Mouse (Mus musculus) lung, postnatal 10 days (tissue): ENCODE data around the gene Cdyl.
A peak's percentile ranks its signal among the peaks of the same experiment; 100 is the strongest.
"Not testable (repeated sequence)": the region's sequence is repeated elsewhere in the genome, so short reads cannot be mapped to it uniquely, and the experiment has no call there.

ENCODE experiments used
- DNase-seq: peaks from one replicate; pipeline ENCODE4 v3.0.0; 2021

The Cdyl gene

DNA sequence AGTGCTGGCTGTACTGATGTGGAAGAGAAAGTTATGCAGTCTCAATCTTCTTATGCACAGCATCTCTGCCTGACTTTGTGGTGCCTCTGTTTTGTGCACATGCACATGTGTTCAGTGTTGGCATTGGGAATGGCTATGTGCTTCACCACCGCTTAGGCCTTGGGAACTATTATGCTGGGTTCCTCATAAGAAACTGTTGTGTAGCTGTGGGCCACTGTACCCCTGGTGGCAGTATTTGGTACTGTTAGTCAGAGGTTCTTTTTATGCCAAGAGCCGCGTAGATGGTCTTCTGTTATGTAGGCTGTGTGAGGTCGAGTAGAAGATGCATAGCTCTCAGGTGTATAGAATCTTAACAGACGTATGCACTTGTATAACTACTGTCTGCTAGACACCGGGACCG lies 147.4 kb downstream of the Cdyl start:
- DNase-seq: no peak

DNA sequence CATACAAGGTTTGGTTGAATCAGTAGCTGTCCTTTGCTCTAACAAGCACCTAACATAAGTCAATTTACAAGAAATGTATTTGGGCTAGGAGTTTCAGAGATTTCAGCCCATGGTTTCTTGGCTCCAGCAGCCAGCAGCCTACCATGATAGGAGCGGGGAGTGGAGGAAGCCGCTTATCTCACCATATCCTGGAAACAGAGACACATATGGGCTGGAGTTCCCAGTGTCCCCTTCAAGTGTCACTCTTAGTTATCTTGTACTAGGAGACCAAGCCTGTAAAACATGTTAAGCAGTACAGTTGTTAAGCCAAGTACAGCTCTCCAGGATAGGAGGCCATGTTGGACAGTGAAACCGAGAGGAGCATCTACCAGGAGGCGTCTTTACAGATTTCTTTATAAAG lies 147.9 kb downstream of the Cdyl start:
- DNase-seq: no peak

DNA sequence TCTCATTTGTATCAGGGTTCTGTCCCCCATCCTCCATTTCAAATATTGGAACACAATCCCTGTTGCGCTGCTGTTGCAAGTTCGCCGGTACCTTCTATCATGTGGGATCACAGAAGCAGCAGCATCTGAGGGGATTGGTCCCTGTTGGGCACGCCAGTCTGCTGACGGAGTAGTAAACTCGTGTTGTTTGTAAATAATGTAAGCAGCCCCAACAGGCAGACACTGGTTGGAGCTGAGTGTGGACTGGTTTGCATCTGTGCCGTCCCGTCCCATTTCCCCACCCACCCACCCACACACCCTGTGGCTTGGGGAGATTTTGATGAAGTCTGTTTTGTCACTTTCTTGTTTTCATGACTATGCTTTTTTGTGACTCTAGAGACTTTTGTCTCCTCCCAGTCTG lies 148.3 kb downstream of the Cdyl start:
- DNase-seq: no peak

DNA sequence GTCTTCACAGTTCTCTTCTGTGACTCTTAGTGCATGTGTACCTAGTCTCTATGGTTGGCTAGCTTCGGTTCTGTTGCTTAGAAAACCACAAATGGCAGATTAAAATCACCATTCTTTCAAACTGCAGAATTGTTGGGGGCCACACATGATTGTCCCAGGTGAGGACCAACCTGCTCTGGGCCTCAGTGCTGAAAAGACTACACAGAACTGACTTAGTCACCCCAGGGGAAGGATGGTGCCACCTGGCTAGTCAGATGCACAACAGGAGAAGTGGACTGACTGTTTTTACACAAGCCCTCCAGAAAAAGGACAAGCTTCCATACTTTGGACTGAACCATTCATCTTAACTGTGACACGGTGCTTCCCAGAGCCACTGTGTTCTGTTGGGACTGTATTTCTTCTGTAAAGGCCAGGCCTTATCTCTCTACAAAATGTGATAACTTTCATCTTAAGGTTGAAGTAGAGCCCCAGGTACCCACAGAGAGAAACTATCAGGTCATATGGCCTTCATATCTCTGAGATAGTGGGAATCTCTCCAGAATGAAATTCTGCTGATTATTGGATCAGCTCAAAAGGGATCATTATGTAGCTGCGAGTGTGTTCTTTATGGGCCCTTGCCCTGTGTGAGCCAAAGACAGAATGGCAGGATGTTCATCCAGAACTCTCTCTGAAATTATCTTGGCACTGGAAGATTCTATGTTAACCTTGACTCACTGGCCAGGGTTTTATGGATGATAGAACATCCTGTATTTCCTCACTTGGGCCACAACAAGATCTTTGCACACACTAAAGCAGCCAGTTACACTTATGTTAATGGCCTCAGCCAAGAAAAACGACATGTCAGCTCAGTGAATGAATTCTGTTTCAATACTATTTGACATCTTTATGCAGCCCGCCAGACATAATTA lies 149.9 kb downstream of the Cdyl start:
- DNase-seq: no peak

DNA sequence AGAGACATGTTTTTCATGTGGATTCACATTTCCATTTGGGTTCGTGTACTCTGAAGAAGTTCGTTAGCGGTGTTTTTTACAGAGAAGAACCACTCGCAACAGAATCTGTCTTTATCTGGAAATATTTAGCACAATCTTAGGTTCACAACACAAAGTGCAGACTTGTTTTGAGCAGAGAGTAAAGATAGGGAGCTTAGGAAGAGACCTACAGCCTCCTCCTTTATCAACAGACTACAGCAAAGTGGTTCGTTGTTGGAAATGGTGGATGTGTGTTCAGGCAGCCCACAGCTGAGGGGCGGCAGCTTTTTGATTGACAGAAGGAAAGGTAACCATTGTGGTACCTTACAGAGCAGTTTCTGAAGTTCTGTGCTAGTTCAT lies 150.5 kb downstream of the Cdyl start:
- no peak for DNase-seq

DNA sequence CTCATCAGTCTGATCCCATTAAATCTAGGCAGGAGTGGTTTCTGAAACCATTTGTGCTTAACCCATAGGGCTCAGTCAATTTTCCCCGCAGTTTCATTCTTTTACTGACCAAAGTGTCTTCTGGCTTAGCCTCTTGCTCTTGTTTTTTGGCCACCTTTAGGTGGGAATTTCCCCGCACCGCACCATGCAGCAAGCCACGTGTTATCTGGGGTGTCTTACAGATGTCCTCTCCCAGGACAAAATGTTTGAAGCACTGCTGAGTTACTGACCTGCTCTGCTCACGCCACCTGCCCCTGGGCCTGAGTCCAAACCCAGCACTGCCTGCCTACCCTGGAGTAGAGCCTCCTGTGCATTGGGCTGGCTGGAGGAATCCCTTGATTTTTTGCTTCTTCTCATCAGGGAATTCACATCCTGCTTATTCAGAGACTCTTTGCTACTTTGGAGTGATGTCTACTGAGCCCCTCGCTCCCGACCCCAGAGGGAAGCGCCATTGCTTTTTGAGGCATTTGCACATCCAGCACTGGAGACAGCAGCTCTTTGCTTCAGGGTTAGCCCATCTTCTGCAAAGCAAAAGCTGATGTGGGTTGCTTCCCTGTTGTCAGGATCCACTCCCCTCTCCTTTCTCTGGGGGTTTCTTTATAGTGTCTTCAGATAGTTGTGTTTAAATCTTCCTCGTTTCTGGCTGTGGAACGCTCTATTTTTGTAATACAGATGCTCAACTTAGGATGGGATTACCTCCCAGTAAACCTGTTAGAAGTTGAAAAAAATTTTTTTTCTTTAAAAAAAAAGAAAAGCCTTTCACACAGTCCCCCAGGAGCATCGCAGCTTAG lies 151.9 kb downstream of the Cdyl start:
- no peak for DNase-seq

DNA sequence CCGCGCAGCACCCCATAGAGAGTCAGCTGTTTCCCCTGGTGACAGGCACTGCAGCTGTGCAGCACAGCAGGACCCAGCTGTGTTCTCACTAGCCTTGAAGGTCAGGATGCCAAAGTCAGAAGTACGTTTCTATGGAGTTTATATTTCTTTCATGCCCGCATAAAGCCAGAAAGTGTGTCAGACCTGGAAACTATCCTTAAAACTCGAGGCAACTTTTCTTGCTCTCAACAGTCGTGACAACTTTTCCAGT lies 152.5 kb downstream of the Cdyl start:
- peak; percentile 25 for DNase-seq

DNA sequence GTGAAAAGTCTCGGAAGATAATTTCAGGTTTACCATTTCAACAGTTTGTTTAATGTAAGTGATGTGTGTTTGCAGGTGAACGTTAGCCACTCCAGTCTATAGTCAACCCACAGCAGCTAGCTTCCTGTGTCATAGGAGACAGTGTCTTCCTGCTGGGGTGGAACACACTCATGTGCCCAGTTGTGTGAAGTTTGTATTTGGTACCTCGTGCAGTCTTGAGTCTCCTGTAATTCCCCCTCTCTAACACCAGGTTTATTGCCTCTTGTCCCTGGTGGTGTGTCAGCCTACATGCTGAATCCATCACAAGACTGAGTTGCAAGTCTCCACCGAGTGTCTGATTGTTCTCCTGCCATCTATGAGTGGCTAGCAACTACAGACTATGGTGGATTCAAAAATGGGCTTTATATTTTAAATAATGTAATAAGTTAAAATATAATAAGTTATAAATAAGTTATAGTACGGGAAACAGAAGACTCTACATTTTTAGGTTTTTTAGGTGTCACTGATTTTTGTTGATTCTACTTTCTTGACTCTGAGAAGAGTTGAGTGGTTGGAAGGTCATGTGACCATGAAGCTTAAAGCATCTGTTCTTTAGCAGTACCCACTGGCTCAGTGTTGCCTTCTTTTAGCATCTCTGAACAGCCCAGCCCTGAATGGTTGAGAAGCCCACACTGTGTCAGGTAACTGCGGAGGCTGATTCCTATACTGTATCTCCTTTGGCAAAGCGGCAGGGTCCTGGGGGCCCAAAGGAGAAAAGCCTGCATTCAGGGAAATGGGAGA lies 153.9 kb downstream of the Cdyl start:
- DNase-seq: no peak

DNA sequence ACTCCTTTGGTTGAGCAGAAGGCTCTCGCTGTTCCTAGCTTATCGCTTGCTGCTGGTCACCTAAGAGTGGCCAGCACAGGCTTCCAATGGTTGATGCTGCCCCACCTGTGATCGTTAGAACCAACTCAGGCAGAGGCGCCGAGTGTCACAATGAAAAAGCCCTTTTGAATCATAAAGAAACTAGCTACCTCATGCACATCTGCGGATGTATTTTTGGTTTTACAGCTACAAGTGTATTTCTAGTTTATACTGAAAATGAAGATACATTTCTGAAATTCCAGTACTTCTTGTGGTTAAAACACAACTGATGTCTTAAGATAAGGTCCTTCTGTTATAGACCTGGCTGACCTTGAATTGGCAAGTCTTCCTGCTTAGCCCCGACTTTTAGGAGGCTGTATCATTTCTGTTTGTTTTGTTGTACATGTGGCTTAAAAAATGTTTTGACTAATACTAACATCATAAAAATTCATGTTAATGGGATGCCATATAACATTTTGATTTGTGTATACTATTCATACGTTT lies 155.6 kb downstream of the Cdyl start:
- no peak for DNase-seq

DNA sequence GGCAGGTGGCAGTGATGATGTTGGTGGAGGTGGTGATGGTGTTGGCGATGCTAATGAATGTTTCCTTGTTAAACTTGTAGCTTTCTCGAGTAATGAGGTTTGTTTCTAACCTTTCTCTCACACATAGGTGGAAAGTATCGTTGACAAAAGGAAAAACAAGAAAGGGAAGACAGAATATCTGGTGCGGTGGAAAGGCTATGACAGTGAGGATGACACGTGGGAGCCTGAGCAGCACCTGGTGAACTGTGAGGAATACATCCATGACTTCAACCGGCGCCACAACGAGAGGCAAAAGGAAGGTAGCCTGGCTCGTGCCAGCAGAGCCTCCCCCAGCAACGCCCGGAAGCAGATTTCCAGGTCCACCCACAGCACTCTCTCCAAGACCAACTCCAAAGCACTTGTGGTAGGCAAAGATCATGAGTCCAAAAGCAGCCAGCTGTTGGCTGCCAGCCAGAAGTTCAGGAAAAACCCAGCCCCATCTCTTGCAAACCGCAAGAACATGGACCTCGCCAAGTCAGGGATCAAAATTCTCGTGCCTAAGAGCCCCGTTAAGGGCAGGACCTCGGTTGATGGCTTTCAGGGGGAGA lies 156.2 kb downstream of the Cdyl start:
- peak; percentile 67 for DNase-seq

DNA sequence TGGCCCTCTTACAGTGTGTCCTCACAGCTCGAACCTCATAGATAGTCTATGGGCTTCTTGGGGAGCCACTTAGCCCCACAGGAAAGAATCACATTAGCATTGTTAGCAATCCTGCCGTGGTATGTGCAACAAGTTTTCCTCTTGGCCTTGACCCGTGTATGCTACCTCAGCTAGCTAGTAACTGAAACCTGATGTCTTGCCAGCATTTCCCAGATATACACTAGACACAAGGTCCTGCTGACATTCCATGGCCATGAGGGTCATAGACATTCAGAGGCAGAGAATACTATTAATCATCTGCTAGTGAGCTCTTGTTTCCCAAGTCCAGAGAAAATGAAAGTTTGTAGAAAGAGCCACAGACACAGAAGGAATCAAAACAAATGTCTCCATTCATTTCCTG lies 158.0 kb downstream of the Cdyl start:
- no peak for DNase-seq

DNA sequence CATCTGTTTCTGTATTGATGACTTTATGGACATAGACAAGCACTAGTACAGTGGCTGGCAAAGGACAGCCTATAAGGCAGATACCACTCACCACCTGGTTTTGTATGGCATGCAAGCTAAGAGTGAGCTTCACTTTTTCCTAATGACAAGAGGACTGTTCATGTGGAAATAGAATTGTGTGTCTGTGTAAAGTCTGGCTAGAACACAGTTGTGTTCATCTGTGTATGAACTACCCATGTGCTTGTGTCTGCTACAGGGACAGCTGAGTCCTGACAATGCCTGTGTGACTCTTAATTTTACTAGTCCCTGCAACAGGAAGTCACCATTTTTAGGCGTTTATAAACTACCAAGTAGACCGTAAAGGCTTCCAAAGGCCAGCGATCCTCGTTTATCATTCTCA lies 158.4 kb downstream of the Cdyl start:
- no peak for DNase-seq

DNA sequence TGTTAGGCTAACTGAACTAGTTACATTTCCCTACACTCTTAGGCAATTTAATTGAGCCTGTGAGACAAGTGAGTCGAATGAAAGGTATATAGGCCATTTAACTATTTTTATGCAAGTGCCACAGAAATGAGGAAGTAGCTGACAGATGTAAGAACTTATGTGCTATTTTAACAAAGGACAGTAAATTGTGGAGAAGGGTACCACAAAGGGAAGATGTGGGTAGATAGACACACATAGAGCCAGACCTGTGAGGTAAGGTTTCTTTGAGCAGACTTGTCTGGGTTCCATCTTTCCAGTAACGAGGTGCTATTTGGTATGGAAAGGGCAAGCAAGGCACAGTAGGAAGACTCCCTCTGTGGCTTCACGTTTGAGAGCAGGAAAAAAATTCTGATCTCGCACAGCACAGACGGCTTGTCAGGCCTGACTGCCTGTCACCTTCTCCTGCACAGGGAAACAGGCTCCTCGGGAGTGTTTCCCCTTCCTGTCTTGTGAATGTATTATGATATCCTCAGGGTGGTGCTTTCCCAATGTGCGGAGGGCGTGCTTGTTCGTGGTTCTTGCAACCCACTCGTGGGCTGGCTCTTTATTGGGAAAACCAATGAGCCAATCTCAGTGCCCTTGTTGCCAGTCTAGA lies 162.3 kb downstream of the Cdyl start:
- no peak for DNase-seq

DNA sequence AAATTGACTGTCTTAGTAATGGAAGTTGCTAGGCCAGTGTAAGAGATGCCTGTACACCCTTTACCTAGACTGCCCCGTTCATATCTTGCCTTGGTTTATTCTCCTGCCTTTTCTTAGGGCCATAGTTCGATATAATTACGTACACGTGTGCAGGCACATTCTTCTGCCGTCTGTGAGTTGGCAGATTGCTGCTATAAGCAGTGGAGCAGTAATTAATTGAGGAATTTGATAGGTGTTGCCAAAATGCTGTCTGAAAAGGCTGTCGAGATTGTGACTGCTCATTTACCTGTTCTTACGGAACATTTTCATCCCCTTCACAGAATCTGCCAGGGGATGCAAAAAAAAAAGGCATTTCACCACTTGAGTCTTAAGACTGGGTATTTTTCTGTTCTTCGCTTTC lies 163.2 kb downstream of the Cdyl start:
- DNase-seq: no peak

DNA sequence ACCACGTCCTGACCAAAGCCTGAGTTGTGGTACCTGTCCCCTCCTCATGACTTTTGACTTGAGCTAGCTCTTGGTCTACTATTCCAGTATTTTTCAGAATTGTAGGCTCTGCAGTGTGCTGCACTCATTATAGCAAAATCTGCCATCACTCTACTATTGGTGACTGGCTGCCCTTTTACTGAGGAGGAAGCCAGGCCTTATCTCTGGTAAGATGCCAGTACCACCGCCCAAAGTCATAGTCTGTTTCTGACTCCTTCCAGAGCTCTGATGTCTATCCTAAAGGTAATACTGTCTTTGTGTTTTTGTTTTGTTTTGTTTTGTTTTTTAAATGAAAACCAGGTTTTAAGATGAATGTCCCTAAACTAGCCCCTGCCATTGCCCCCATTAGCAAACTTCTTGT lies 166.0 kb downstream of the Cdyl start:
- DNase-seq: no peak

DNA sequence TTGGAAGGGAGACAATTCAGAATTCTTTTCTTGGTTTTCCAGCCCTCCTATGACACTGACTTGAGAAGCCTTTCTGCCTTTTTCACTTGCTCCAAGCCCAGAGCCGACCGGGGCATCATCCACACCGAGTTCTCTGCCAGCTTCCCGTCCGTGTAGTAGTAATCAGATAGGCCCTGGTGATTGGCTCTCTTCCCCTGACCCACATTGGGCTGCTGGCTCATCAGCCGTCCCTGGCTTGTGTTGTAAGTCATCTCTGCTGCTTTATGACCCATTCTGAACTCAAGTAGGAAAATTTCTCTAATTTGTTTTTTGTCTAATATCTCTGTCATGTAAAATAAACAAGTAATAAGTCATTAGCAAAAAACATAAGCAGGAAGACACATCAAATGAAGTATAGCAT lies 173.0 kb downstream of the Cdyl start:
- DNase-seq: peak; percentile 58

DNA sequence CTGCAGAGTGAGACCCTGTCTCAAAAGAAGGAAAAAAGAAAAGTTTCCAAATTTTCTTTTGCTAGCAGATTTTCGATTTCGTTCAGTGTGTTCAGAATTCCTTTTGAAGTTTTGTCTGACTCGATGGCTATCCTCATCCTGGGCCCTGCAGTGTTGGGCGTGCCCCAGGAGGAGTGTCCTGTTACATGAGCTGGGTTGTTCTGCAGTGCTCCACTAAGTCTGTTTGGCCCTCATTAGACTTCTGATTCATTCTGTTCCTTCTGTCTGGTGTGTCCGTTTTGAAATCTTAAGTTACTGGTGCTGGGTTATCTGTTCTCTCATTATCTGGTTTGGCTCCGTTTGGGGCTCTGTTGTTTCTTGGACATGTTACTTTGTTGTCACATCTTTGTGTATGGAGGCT lies 174.3 kb downstream of the Cdyl start:
- DNase-seq: no peak

DNA sequence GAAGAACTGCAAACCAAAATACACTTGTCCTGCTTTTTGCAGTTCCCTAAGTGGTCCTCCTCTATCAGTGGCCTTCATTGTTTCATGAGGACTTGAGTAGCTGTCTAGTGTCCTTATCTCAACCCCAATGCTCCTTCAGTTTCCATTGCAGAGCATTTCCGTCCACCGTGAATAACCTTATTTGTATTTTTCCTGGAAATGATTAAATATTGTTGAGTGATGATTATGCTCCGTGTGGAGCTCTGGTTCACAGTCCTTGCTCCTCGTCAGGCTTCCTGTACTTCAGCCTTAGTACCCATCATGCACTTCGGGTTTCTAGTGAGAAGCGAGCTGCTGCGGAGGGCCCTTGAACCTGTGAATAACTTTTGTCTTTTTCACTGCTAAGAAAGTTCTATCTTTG lies 176.0 kb downstream of the Cdyl start:
- DNase-seq: no peak

DNA sequence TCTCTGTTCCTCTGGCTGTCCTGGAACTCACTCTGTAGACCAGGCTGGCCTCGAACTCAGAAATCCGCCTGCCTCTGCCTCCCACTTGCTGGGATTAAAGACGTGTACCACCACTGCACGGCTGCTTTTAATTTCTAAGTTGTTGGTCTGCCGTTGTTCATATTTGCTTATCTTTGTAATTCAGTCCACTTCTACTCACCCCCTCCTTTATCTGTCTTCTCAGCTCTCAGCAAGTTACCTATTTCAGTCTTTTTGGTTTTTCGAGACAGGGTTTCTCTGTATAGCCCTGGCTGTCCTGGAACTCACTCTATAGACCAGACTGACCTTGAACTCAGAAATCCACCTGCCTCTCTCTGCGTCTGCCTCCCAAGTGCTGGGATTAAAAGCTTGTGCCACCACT lies 176.9 kb downstream of the Cdyl start:
- DNase-seq: not testable (repeated sequence)

DNA sequence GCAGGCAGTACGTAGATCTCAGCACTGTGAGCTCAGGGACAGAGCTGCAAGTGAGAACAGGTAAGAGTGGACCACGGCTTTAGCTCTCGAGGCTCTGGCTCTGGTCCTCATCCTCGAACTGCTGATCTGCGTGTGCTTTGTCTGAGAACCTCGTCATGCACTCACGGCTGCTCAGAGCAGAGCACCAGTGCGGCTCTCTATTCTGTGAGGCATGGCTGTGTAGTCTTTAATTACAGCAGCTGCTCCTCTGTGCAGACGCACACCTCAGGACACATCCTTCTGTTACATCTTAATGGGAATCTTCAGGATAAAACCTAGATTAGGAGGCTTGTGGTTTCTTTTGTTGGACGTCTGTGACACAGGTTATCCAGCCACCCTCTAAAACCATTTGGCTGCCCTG lies 180.5 kb downstream of the Cdyl start:
- no peak for DNase-seq

DNA sequence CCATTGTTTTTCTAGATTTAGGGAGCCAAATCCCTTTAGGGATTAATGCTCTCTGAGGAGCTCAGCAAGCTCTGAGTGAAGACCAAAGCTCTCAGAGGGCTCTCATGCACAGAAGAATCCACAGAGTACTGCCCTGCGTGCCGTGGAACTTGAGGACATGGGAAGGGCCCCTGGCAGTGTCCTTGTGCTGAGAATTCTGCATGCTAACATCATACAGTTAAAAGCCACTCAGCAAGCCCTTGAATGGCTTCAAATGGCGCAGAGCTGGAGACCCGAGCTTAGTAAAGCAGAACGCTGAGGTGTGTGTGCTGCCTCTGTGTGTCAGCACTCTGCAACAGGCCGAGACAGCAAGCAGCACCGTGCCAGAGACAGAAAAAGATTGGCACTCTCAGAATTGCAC lies 183.8 kb downstream of the Cdyl start:
- no peak for DNase-seq

DNA sequence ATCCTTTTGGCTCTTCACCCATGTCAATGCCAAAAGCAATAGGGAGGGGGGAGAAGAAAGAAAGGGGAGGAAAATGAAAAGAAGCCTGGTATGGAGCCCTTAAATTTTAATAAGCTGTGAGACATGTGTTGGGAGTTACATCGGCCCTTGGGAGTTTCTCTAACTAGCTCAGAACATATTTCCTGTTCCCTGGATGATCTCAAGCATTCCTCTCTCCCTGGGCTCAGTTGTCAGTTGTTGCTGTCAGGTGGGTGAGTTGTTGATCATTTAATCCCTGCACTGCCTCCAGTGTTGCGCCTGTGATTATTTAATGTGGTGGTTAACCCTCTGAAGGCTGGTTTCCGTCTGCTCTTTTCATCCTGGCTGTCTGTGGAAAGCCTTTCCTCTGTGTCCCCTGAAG lies 185.7 kb downstream of the Cdyl start:
- DNase-seq: no peak

DNA sequence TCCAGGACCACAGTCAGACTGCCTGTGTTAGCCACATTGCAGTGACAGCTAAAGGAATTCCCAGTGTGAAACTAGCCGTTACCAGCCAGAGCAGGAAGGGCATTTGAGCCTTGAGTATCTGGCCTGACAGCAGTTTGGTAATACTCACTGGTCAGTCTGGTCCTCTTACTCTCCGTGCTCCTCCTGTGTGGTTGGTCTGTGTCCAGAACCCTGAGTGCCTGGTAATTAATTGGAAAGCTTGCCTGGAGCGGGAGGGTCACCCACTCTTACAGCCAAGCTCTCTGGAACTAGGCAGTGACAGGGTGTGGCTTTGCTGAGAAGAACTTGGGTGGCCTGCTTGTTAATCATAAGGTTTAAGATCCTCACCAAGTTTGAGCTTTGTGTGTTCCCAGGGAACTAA lies 189.1 kb downstream of the Cdyl start:
- DNase-seq: peak; percentile 58
